Mouse (Mus musculus): ENCODE measurements around the gene Tmbim6.
"Not testable (repeated sequence)": the region's sequence is repeated elsewhere in the genome, so short reads cannot be mapped to it uniquely, and the experiment has no call there.

The Tmbim6 gene

GRCm38 (mm10) chr15:99386110-99386509 is 6.6 kb upstream of the Tmbim6 start:
- not testable (repeated sequence) for DNase-seq

- no peak for DNase-seq
Observed at GRCm38 (mm10) chr15:99386796-99387195, 5.9 kb upstream of the Tmbim6 start.

- DNase-seq = no peak
Observed at GRCm38 (mm10) chr15:99387976-99388375, 4.7 kb upstream of the Tmbim6 start.

GRCm38 (mm10) chr15:99390472-99391401 is 1.9 kb upstream of the Tmbim6 start:
- DNase-seq = no peak

GRCm38 (mm10) chr15:99391975-99392374 is 707 bp upstream of the Tmbim6 start:
- DNase-seq = no peak

GRCm38 (mm10) chr15:99393386-99394252 is 937 bp downstream of the Tmbim6 start:
- no peak for DNase-seq

- DNase-seq = no peak
Observed at GRCm38 (mm10) chr15:99396462-99396861, 3.8 kb downstream of the Tmbim6 start.

- no peak for DNase-seq
Observed at GRCm38 (mm10) chr15:99396875-99397274, 4.2 kb downstream of the Tmbim6 start.

- no peak for DNase-seq
Observed at GRCm38 (mm10) chr15:99397622-99398021, 4.9 kb downstream of the Tmbim6 start.

GRCm38 (mm10) chr15:99399503-99400245 is 7.0 kb downstream of the Tmbim6 start:
- no peak for DNase-seq

- DNase-seq = no peak
Observed at GRCm38 (mm10) chr15:99400602-99401001, 7.9 kb downstream of the Tmbim6 start.

- no peak for DNase-seq
Observed at GRCm38 (mm10) chr15:99403159-99403889, 10.6 kb downstream of the Tmbim6 start.

- DNase-seq = no peak
Observed at GRCm38 (mm10) chr15:99405150-99405549, 12.5 kb downstream of the Tmbim6 start.

GRCm38 (mm10) chr15:99406986-99407570 is 14.4 kb downstream of the Tmbim6 start:
- DNase-seq = no peak

GRCm38 (mm10) chr15:99408845-99409244 is 16.2 kb downstream of the Tmbim6 start:
- DNase-seq = no peak

- DNase-seq = no peak
Observed at GRCm38 (mm10) chr15:99411747-99412146, 19.1 kb downstream of the Tmbim6 start.

- DNase-seq = peak; percentile 69
Observed at GRCm38 (mm10) chr15:99415793-99416192, 23.1 kb downstream of the Tmbim6 start.

- DNase-seq = peak; percentile 89
Observed at GRCm38 (mm10) chr15:99416348-99416882, 23.7 kb downstream of the Tmbim6 start.

- no peak for DNase-seq
Observed at GRCm38 (mm10) chr15:99416957-99417356, 24.3 kb downstream of the Tmbim6 start.

GRCm38 (mm10) chr15:99417692-99418271 is 25.1 kb downstream of the Tmbim6 start:
- no peak for DNase-seq

- DNase-seq = no peak
Observed at GRCm38 (mm10) chr15:99420101-99420500, 27.4 kb downstream of the Tmbim6 start.

Measured in right cerebral cortex, postnatal 4 days (tissue).